Mouse (Mus musculus): ENCODE data around the gene Reg2. TPM values are rescaled to one million over a fixed set of nuclear protein-coding genes. Genes with fewer than 3 reads are reported as not detected.
"Not testable (repeated sequence)": the region's sequence is repeated elsewhere in the genome, so short reads cannot be mapped to it uniquely, and the experiment has no call there.

The Reg2 gene
- not detected in 2 replicates for polyA plus RNA-seq (2016; fragmentation: Nextera tagmentation; extraction: Ambion mirVana)

- H3K9ac ChIP-seq (replicated peaks); H3K36me3 ChIP-seq; H3K27ac ChIP-seq; ATAC-seq (ENCODE audit: insufficient number of reproducible peaks, insufficient read depth, low FRiP score, low TSS enrichment, low read depth); H3K9me3 ChIP-seq; H3K4me3 ChIP-seq (replicated peaks); H3K4me1 ChIP-seq (replicated peaks); H3K4me2 ChIP-seq; H3K27me3 ChIP-seq: not testable (repeated sequence)
- WGBS, result 100% methylated on average over 4 of the region's 17 CpGs
Measured at GRCm38 (mm10) chr6:78395323-78395722, at the start of gene Reg2. Gene Reg2, plus strand, starts transcription at chr6:78395623.

GRCm38 (mm10) chr6:78361971-78362563, 33.4 kb upstream of the Reg2 start:
- WGBS, result 66% methylated on average over 2 of the region's 2 CpGs
- ATAC-seq (ENCODE audit: insufficient number of reproducible peaks, insufficient read depth, low FRiP score, low TSS enrichment, low read depth), result no peak

GRCm38 (mm10) chr6:78370357-78370756, 25.1 kb upstream of the Reg2 start, which contains the start of gene Reg3b:
Gene Reg3b, plus strand, starts transcription at chr6:78370657.
- no peaks in the 10 kb centered on the region for H3K9me3 ChIP-seq
- H3K9ac ChIP-seq (replicated peaks), result no peak within 1 kb of the TSS
- 88% methylated on average over 2 of the region's 2 CpGs for WGBS
- H3K4me2 ChIP-seq, result no peak within 1 kb of the TSS
- no peaks in the 10 kb centered on the region for H3K27me3 ChIP-seq
- H3K4me1 ChIP-seq (replicated peaks), result no peaks in the 10 kb centered on the region
- no peaks in the 10 kb centered on the region for H3K36me3 ChIP-seq
- no peak within 1 kb of the TSS for H3K27ac ChIP-seq
- no peak for ATAC-seq (ENCODE audit: insufficient number of reproducible peaks, insufficient read depth, low FRiP score, low TSS enrichment, low read depth)
- H3K4me3 ChIP-seq (replicated peaks), result no peak within 1 kb of the TSS

More at GRCm38 (mm10) chr6:78361971-78362563, 33.4 kb upstream of the Reg2 start:
- Histone ChIP-seq H3K9me3 (no peaks in the 10 kb centered on the region), H3K4me2 (no peak overlapping the region), H3K36me3 (no peaks in the 10 kb centered on the region), H3K27ac (no peak overlapping the region), H3K4me3 (replicated peaks) (no peak overlapping the region), H3K4me1 (replicated peaks) (no peaks in the 10 kb centered on the region), H3K27me3 (no peaks in the 10 kb centered on the region), H3K9ac (replicated peaks) (no peak overlapping the region)

GRCm38 (mm10) chr6:78378765-78379164, 16.7 kb upstream of the Reg2 start, which contains the start of gene Reg3d:
Gene Reg3d, minus strand, starts transcription at chr6:78378865.
- Histone ChIP-seq H3K9me3 (no peaks in the 10 kb centered on the region), H3K4me2 (no peak within 1 kb of the TSS), H3K4me3 (replicated peaks) (no peak within 1 kb of the TSS), H3K4me1 (replicated peaks) (no peaks in the 10 kb centered on the region), H3K27me3 (no peaks in the 10 kb centered on the region), H3K36me3 (no peaks in the 10 kb centered on the region), H3K9ac (replicated peaks) (no peak within 1 kb of the TSS), H3K27ac (no peak within 1 kb of the TSS)
- no peak for ATAC-seq (ENCODE audit: insufficient number of reproducible peaks, insufficient read depth, low FRiP score, low TSS enrichment, low read depth)
- 86% methylated on average over 2 of the region's 2 CpGs for WGBS

GRCm38 (mm10) chr6:78380409-78380808, 15.0 kb upstream of the Reg2 start, which contains the start of gene Reg3a:
Gene Reg3a, plus strand, starts transcription at chr6:78380709.
- no peak within 1 kb of the TSS for H3K9ac ChIP-seq (replicated peaks)
- no peak within 1 kb of the TSS for H3K4me3 ChIP-seq (replicated peaks)
- no peaks in the 10 kb centered on the region for H3K9me3 ChIP-seq
- H3K27me3 ChIP-seq, result no peaks in the 10 kb centered on the region
- no peak for ATAC-seq (ENCODE audit: insufficient number of reproducible peaks, insufficient read depth, low FRiP score, low TSS enrichment, low read depth)
- H3K4me2 ChIP-seq, result no peak within 1 kb of the TSS
- no peaks in the 10 kb centered on the region for H3K4me1 ChIP-seq (replicated peaks)
- no peaks in the 10 kb centered on the region for H3K36me3 ChIP-seq
- H3K27ac ChIP-seq, result no peak within 1 kb of the TSS

GRCm38 (mm10) chr6:78385609-78386008, 9.8 kb upstream of the Reg2 start:
- no peak for ATAC-seq (ENCODE audit: insufficient number of reproducible peaks, insufficient read depth, low FRiP score, low TSS enrichment, low read depth)
- no peaks in the 10 kb centered on the region for H3K36me3 ChIP-seq

GRCm38 (mm10) chr6:78422411-78422810, 27.0 kb downstream of the Reg2 start, which contains the start of gene Reg1:
Gene Reg1, plus strand, starts transcription at chr6:78422711.
- H3K27ac ChIP-seq; H3K9ac ChIP-seq (replicated peaks); H3K27me3 ChIP-seq; H3K4me1 ChIP-seq (replicated peaks); H3K4me2 ChIP-seq; H3K4me3 ChIP-seq (replicated peaks); H3K9me3 ChIP-seq; ATAC-seq (ENCODE audit: insufficient number of reproducible peaks, insufficient read depth, low FRiP score, low TSS enrichment, low read depth); H3K36me3 ChIP-seq: not testable (repeated sequence)

More at GRCm38 (mm10) chr6:78385609-78386008, 9.8 kb upstream of the Reg2 start:
- Histone ChIP-seq H3K4me3 (replicated peaks) (no peak overlapping the region), H3K27ac (no peak overlapping the region), H3K4me1 (replicated peaks) (no peaks in the 10 kb centered on the region), H3K9ac (replicated peaks) (no peak overlapping the region), H3K4me2 (no peak overlapping the region), H3K9me3 (no peaks in the 10 kb centered on the region), H3K27me3 (no peaks in the 10 kb centered on the region)
- 88% methylated on average over 3 of the region's 3 CpGs for WGBS

GRCm38 (mm10) chr6:78425497-78425896, 30.1 kb downstream of the Reg2 start:
- Histone ChIP-seq H3K4me2 (no peak overlapping the region), H3K36me3 (no peaks in the 10 kb centered on the region), H3K4me1 (replicated peaks) (no peaks in the 10 kb centered on the region), H3K4me3 (replicated peaks) (no peak overlapping the region), H3K27me3 (no peaks in the 10 kb centered on the region), H3K27ac (no peak overlapping the region), H3K9me3 (no peaks in the 10 kb centered on the region), H3K9ac (replicated peaks) (no peak overlapping the region)
- no peak for ATAC-seq (ENCODE audit: insufficient number of reproducible peaks, insufficient read depth, low FRiP score, low TSS enrichment, low read depth)
- WGBS, result 83% methylated on average over 3 of the region's 3 CpGs

- Histone ChIP-seq H3K9ac (replicated peaks) (no peak overlapping the region), H3K27ac (no peak overlapping the region), H3K4me1 (replicated peaks) (no peaks in the 10 kb centered on the region), H3K36me3 (no peaks in the 10 kb centered on the region), H3K4me2 (no peak overlapping the region), H3K4me3 (replicated peaks) (no peak overlapping the region), H3K9me3 (no peaks in the 10 kb centered on the region), H3K27me3 (no peaks in the 10 kb centered on the region)
- no peak for ATAC-seq (ENCODE audit: insufficient number of reproducible peaks, insufficient read depth, low FRiP score, low TSS enrichment, low read depth)
- WGBS, result 65% methylated on average over 1 of the region's 1 CpGs
Measured at GRCm38 (mm10) chr6:78447202-78447601, 51.8 kb downstream of the Reg2 start.

- ATAC-seq (ENCODE audit: insufficient number of reproducible peaks, insufficient read depth, low FRiP score, low TSS enrichment, low read depth), result no peak
- Histone ChIP-seq H3K4me2 (no peak overlapping the region), H3K27me3 (no peaks in the 10 kb centered on the region), H3K9ac (replicated peaks) (no peak overlapping the region), H3K4me1 (replicated peaks) (no peaks in the 10 kb centered on the region), H3K9me3 (no peaks in the 10 kb centered on the region), H3K27ac (no peak overlapping the region), H3K4me3 (replicated peaks) (no peak overlapping the region), H3K36me3 (no peaks in the 10 kb centered on the region)
Measured at GRCm38 (mm10) chr6:78448409-78448808, 53.0 kb downstream of the Reg2 start.

GRCm38 (mm10) chr6:78452804-78453203, 57.4 kb downstream of the Reg2 start:
- Histone ChIP-seq H3K9ac (replicated peaks) (no peak overlapping the region), H3K36me3 (no peaks in the 10 kb centered on the region), H3K27ac (no peak overlapping the region), H3K9me3 (no peaks in the 10 kb centered on the region), H3K4me2 (no peak overlapping the region), H3K27me3 (no peaks in the 10 kb centered on the region), H3K4me1 (replicated peaks) (no peaks in the 10 kb centered on the region), H3K4me3 (replicated peaks) (no peak overlapping the region)
- ATAC-seq (ENCODE audit: insufficient number of reproducible peaks, insufficient read depth, low FRiP score, low TSS enrichment, low read depth), result no peak
- 89% methylated on average over 2 of the region's 2 CpGs for WGBS

Measured in limb, embryonic 12.5 days (tissue).